Mouse (Mus musculus) urinary bladder, adult 18-20 months (tissue): ENCODE results near the gene Mup16.
A peak's percentile ranks its signal among the peaks of the same experiment; 100 is the strongest.
"Not testable (repeated sequence)": the region's sequence is repeated elsewhere in the genome, so short reads cannot be mapped to it uniquely, and the experiment has no call there.

ENCODE experiments used
- DNase-seq, 2 experiments: peaks; one replicate each; pipeline ENCODE4 v3.0.0; 2022; ENCODE audit warnings: low spot score in 2 of 2, mixed read lengths in 2 of 2

The Mup16 gene

GRCm38 (mm10) chr4:61519431-61519830 is at the start of gene Mup16:
TSS of gene Mup16 (minus strand) at chr4:61519531.
- DNase-seq = not testable (repeated sequence)

GRCm38 (mm10) chr4:61555887-61556286 is 36.6 kb upstream of the Mup16 start:
- DNase-seq = peak; percentile 4 to 8
